Mouse (Mus musculus) forebrain, embryonic 11.5 days (tissue): ENCODE data around the gene Gm5089. TPM values are rescaled to one million over a fixed set of nuclear protein-coding genes. Genes with fewer than 3 reads are reported as not detected.
A peak's percentile ranks its signal among the peaks of the same experiment; 100 is the strongest.

Experiments used
- ATAC-seq: fragments of 200-750 bp; cut with Nextera tagmentation; replicated peaks from 2 replicates; pipeline ENCODE4 v1.8.0; 2017; ENCODE audit warnings: moderate TSS enrichment; ENCODE audit not compliant: low FRiP score
- DNase-seq: peaks from one replicate; pipeline ENCODE4 v3.0.0-alpha.2; 2017; ENCODE audit warnings: low spot score
- H3K27ac ChIP-seq: fragments of 300-500 bp; sonication (generic); 2 replicates; pipeline ENCODE4 v1.5.1; 2014; ENCODE audit warnings: low read depth, low read length
- H3K27me3 ChIP-seq: fragments of 300-500 bp; sonication (generic); 2 replicates; pipeline ENCODE4 v1.6.1; 2014; ENCODE audit warnings: mild to moderate bottlenecking, low read length, mixed read lengths; ENCODE audit not compliant: control insufficient read depth, insufficient read depth
- H3K36me3 ChIP-seq: fragments of 300-500 bp; sonication (generic); 2 replicates; pipeline ENCODE4 v1.6.1; 2014; ENCODE audit warnings: mild to moderate bottlenecking, low read length, moderate library complexity, mixed read lengths; ENCODE audit not compliant: control insufficient read depth, insufficient read depth
- H3K4me1 ChIP-seq: fragments of 300-500 bp; sonication (generic); replicated peaks from 2 replicates; pipeline ENCODE4 v1.6.1; 2014; ENCODE audit warnings: low read length, mixed read lengths; ENCODE audit not compliant: control insufficient read depth, insufficient read depth
- H3K4me2 ChIP-seq: fragments of 300-500 bp; sonication (generic); 2 replicates; pipeline ENCODE4 v1.6.1; 2014; ENCODE audit warnings: low read depth, mild to moderate bottlenecking, low read length, moderate library complexity, mixed read lengths; ENCODE audit not compliant: severe bottlenecking
- H3K4me3 ChIP-seq: fragments of 300-500 bp; sonication (generic); 2 replicates; pipeline ENCODE4 v1.5.1; 2014; ENCODE audit warnings: low read depth, low read length
- H3K9ac ChIP-seq: fragments of 300-500 bp; sonication (generic); 2 replicates; pipeline ENCODE4 v1.6.1; 2014; ENCODE audit warnings: low read length
- H3K9me3 ChIP-seq: fragments of 300-500 bp; sonication (generic); 2 replicates; pipeline ENCODE4 v1.6.1; 2016; ENCODE audit warnings: low read length, mixed read lengths; ENCODE audit not compliant: control insufficient read depth
- WGBS: fragments of 180-500 bp; shearing (Covaris S2); extraction: QIAGEN DNeasy Blood & Tissue Kit; methylation state at CpG from one replicate; pipeline ENCODE4 v1.1.7; 2014; 5-methylcytosine and 5-hydroxymethylcytosine counted together
- polyA plus RNA-seq: library from polyadenylated mRNA; unstranded; fragments of >200 nt; fragmentation: Nextera tagmentation; extraction: Ambion mirVana; gene quantifications from 2 replicates; pipeline ENCODE4 v1.2.1, GENCODE M21; 2014

Gm5089 gene
- polyA plus RNA-seq, 1 experiment from 2014 or later, result 2.4 TPM

GRCm38 (mm10) chr14:122475557-122476040, 24.7 kb upstream of the Gm5089 start:
- Histone ChIP-seq H3K27me3 (peaks cover 7% of the 10 kb centered on the region), H3K36me3 (no peaks in the 10 kb centered on the region; the same call in 1 of the 2 replicates), H3K9ac (peak overlapping the region; percentile 99), H3K4me3 (peak overlapping the region; percentile 84), H3K27ac (peak overlapping the region; percentile 99), H3K4me1 (peaks cover 7% of the 10 kb centered on the region; the same call in 1 of the 2 replicates), H3K4me2 (peak overlapping the region; percentile 55), H3K9me3 (no peaks in the 10 kb centered on the region)
- WGBS, result under 1% methylated on average over 57 of the region's 65 CpGs
- ATAC-seq (peak; percentile 4; the same call in 1 of the 2 replicates), DNase-seq (no peak)

GRCm38 (mm10) chr14:122474891-122475556, 24.1 kb upstream of the Gm5089 start, which contains the start of gene Zic2:
Gene Zic2 (plus strand): TSS chr14:122475435.
- WGBS, result under 1% methylated on average over 45 of the region's 73 CpGs
- H3K27me3 ChIP-seq, result peaks cover 7% of the 10 kb centered on the region

GRCm38 (mm10) chr14:122474041-122474890, 23.4 kb upstream of the Gm5089 start:
- Histone ChIP-seq H3K9me3 (no peaks in the 10 kb centered on the region), H3K4me2 (peak overlapping the region; percentile 55), H3K27me3 (peaks cover 9% of the 10 kb centered on the region), H3K36me3 (no peaks in the 10 kb centered on the region; the same call in 1 of the 2 replicates), H3K4me1 (peaks cover 10% of the 10 kb centered on the region; the same call in 1 of the 2 replicates), H3K4me3 (peak overlapping the region; percentile 84), H3K27ac (peak overlapping the region; percentile 99), H3K9ac (peak overlapping the region; percentile 99)
- ATAC-seq (peak; percentile 79), DNase-seq (peak; percentile 96)
- WGBS, result under 1% methylated on average over 56 of the region's 57 CpGs

More at GRCm38 (mm10) chr14:122474891-122475556, 24.1 kb upstream of the Gm5089 start, which contains the start of gene Zic2:
- ATAC-seq (peak; percentile 79), DNase-seq (peak; percentile 95)
- H3K27ac ChIP-seq, result peak within 1 kb of the TSS; percentile 99
- no peaks in the 10 kb centered on the region for H3K9me3 ChIP-seq
- H3K9ac ChIP-seq, result peak within 1 kb of the TSS; percentile 99
- H3K36me3 ChIP-seq, result no peaks in the 10 kb centered on the region; the same call in 1 of the 2 replicates
- peaks cover 7% of the 10 kb centered on the region; the same call in 1 of the 2 replicates for H3K4me1 ChIP-seq
- H3K4me2 ChIP-seq, result peak within 1 kb of the TSS; percentile 55
- H3K4me3 ChIP-seq, result peak within 1 kb of the TSS; percentile 84

- peak; percentile 72 for DNase-seq
- no peaks in the 10 kb centered on the region for H3K9me3 ChIP-seq
- H3K27ac ChIP-seq, result peak overlapping the region; percentile 99
- WGBS, result 2% methylated on average over 17 of the region's 17 CpGs
- peaks cover 8% of the 10 kb centered on the region for H3K27me3 ChIP-seq
- peaks cover 12% of the 10 kb centered on the region; the same call in 1 of the 2 replicates for H3K4me1 ChIP-seq
- peak overlapping the region; percentile 55 for H3K4me2 ChIP-seq
- peak overlapping the region; percentile 68 for H3K9ac ChIP-seq
- H3K4me3 ChIP-seq, result peak overlapping the region; percentile 84
- peak; percentile 10; the same call in 1 of the 2 replicates for ATAC-seq
- H3K36me3 ChIP-seq, result no peaks in the 10 kb centered on the region
These were observed 22.4 kb upstream of the Gm5089 start for GRCm38 (mm10) chr14:122473211-122473751.

GRCm38 (mm10) chr14:122472647-122473046, 21.7 kb upstream of the Gm5089 start:
- Histone ChIP-seq H3K4me1 (peaks cover 12% of the 10 kb centered on the region; the same call in 1 of the 2 replicates), H3K36me3 (no peaks in the 10 kb centered on the region), H3K9ac (peak overlapping the region; percentile 68), H3K27me3 (peaks cover 12% of the 10 kb centered on the region), H3K4me3 (peak overlapping the region; percentile 84), H3K27ac (peak overlapping the region; percentile 99), H3K4me2 (peak overlapping the region; percentile 55), H3K9me3 (no peaks in the 10 kb centered on the region)
- DNase-seq (peak; percentile 53), ATAC-seq (no peak)
- WGBS, result 5% methylated on average over 5 of the region's 5 CpGs

GRCm38 (mm10) chr14:122472161-122472560, 21.2 kb upstream of the Gm5089 start:
- WGBS, result under 1% methylated on average over 13 of the region's 13 CpGs
- Histone ChIP-seq H3K27ac (peak overlapping the region; percentile 99), H3K36me3 (no peaks in the 10 kb centered on the region), H3K4me2 (peak overlapping the region; percentile 55), H3K4me3 (peak overlapping the region; percentile 84), H3K9ac (peak overlapping the region; percentile 68), H3K4me1 (peaks cover 12% of the 10 kb centered on the region; the same call in 1 of the 2 replicates), H3K9me3 (no peaks in the 10 kb centered on the region), H3K27me3 (peaks cover 12% of the 10 kb centered on the region)
- DNase-seq, result peak; percentile 69
- ATAC-seq, result no peak

- Histone ChIP-seq H3K9ac (peak overlapping the region; percentile 68), H3K36me3 (no peaks in the 10 kb centered on the region), H3K27ac (peak overlapping the region; percentile 99), H3K4me1 (peaks cover 12% of the 10 kb centered on the region; the same call in 1 of the 2 replicates), H3K4me2 (peak overlapping the region; percentile 55), H3K4me3 (peak overlapping the region; percentile 84), H3K9me3 (no peaks in the 10 kb centered on the region), H3K27me3 (peaks cover 15% of the 10 kb centered on the region)
- ATAC-seq (no peak), DNase-seq (peak; percentile 56)
- 6% methylated on average over 31 of the region's 31 CpGs for WGBS
These were observed 20.7 kb upstream of the Gm5089 start for GRCm38 (mm10) chr14:122471449-122472085.
